In genomic region chr4:139574799-139575672, GRCm38 (mm10) we compare ENCODE assay signal across 8 mouse cellular contexts. TPM values are rescaled to one million over a fixed set of nuclear protein-coding genes. Genes with fewer than 3 reads are reported as not detected.
DNase-seq lines count a peak whose midpoint lies in the region; ATAC-seq and TF ChIP-seq lines count a peak whose summit lies in the region.

No protein-coding gene starts in this region.

- peak; percentile 47 for ATAC-seq in heart, embryonic 15.5 days (replicated peaks; ENCODE audit: insufficient number of reproducible peaks, insufficient read depth, low FRiP score, low read depth)

- peaks cover 53% of the 10 kb centered on the region for H3K4me1 ChIP-seq in E14TG2a.4 (replicated peaks; ENCODE audit: low read depth, low read length)
- peaks cover 8% of the 10 kb centered on the region for H3K4me1 ChIP-seq in cortical plate, adult 2 months (ENCODE audit: control insufficient read depth, insufficient read depth, low read length)
- peaks cover 46% of the 10 kb centered on the region for H3K4me1 ChIP-seq in heart, embryonic 15.5 days (replicated peaks)

- peak overlapping the region; percentile 89 for H3K4me3 ChIP-seq in E14TG2a.4 (replicated peaks; ENCODE audit: low read length)
- peak overlapping the region; percentile 98 for H3K4me3 ChIP-seq in cortical plate, adult 2 months (ENCODE audit: insufficient read depth, low read length)
- H3K4me3 ChIP-seq in heart, embryonic 15.5 days: peak overlapping the region; percentile 97

- H3K36me3 ChIP-seq in E14TG2a.4 (ENCODE audit: insufficient read depth, low read length): no peaks in the 10 kb centered on the region
- no peaks in the 10 kb centered on the region for H3K36me3 ChIP-seq in heart, embryonic 15.5 days

- no peak for TF ChIP-seq POLR2A in cortical plate, adult 2 months (IDR thresholded peaks at IDR 0.05; ENCODE audit: extremely low read depth, insufficient read depth, low read length)

- no peak for TF ChIP-seq CTCF in E14TG2a.4 (conservative IDR thresholded peaks at IDR 0.05; ENCODE audit: low read length)
- no peak for TF ChIP-seq CTCF in cortical plate, adult 2 months (IDR thresholded peaks at IDR 0.05; ENCODE audit: extremely low read depth, insufficient read depth, low read length)

- no peaks in the 10 kb centered on the region for H3K9me3 ChIP-seq in E14TG2a.4 (ENCODE audit: low read length)
- H3K9me3 ChIP-seq in heart, embryonic 15.5 days (replicated peaks): no peaks in the 10 kb centered on the region

- under 1% methylated on average over 109 of the region's 111 CpGs for WGBS in heart, embryonic 15.5 days

- peaks cover 64% of the 10 kb centered on the region for H3K27me3 ChIP-seq in E14TG2a.4 (ENCODE audit: insufficient read depth, low read length)
- peaks cover 16% of the 10 kb centered on the region; the same call in 1 of the 2 replicates for H3K27me3 ChIP-seq in heart, embryonic 15.5 days

- H3K27ac ChIP-seq in cortical plate, adult 2 months (ENCODE audit: insufficient read depth, low read length): peak overlapping the region; percentile 86
- peak overlapping the region; percentile 90 for H3K27ac ChIP-seq in heart, embryonic 15.5 days

- H3K4me2 ChIP-seq in heart, embryonic 15.5 days: peak overlapping the region; percentile 95

- peak; percentile 49 for DNase-seq in A20 (ENCODE audit: low read depth, low spot score)
- peak; percentile 39 to 49 for DNase-seq in layer of hippocampus, adult 8-10 months (ENCODE audit: low spot score in 2 of 2)
- DNase-seq in lung, postnatal 36 days: peak; percentile 46
- DNase-seq in right cerebral cortex, postnatal 4 days: peak; percentile 47
- DNase-seq in c-Kit-positive CD71-positive TER-119-positive erythroid progenitor cells, embryonic 14.5 days (ENCODE audit: low spot score): no peak

- H3K9ac ChIP-seq in heart, embryonic 15.5 days: peak overlapping the region; percentile 95

RNA-seq across cellular contexts. Expression of gene Gm21969, which starts 27.9 kb away (rescaled TPM):
- polyA plus RNA-seq in cortical plate, adult 2 months (2012; rRNA removed): not detected in 2 replicates
- polyA plus RNA-seq in heart, embryonic 15.5 days (2015; fragmentation: Nextera tagmentation; extraction: Ambion mirVana): 0.05 TPM in 1 of 2 replicates, not detected in the other
- not detected for total RNA-seq in layer of hippocampus, adult 8-10 months (2022)

RNA-seq across cellular contexts. Expression of gene Iffo2, which starts 44.7 kb away (rescaled TPM):
- 9.4 and 10.4 TPM in 2 replicates for polyA plus RNA-seq in cortical plate, adult 2 months (2012; rRNA removed)
- polyA plus RNA-seq in heart, embryonic 15.5 days (2015; fragmentation: Nextera tagmentation; extraction: Ambion mirVana): 2.4 and 3.4 TPM in 2 replicates
- 10 to 100 TPM; 16.0 to 18.5 (median 17.7) TPM for total RNA-seq in layer of hippocampus, adult 8-10 months (2022)

RNA-seq across cellular contexts. Expression of gene Aldh4a1, which starts 47.6 kb away (rescaled TPM):
- 20.6 and 22.8 TPM in 2 replicates for polyA plus RNA-seq in cortical plate, adult 2 months (2012; rRNA removed)
- 25.2 and 33.2 TPM in 2 replicates for polyA plus RNA-seq in heart, embryonic 15.5 days (2015; fragmentation: Nextera tagmentation; extraction: Ambion mirVana)
- 10 to 100 TPM; 19.3 to 26.5 (median 21.0) TPM for total RNA-seq in layer of hippocampus, adult 8-10 months (2022)
